Mouse (Mus musculus) CH12.LX (cell line): ENCODE measurements around the gene Tnfrsf21.

Source experiments
- CTCF ChIP-seq, 2 experiments: IDR thresholded peaks in 1 of 2; conservative IDR thresholded peaks in 1 of 2; 2 replicates each; pipeline ENCODE4 v1.5.1; 2011 to 2012; ENCODE audit warnings: low read depth in 2 of 2, low read length in 2 of 2, improper control_type of control experiment in 1 of 2, inconsistent platforms in 1 of 2, mild to moderate bottlenecking in 1 of 2, moderate library complexity in 1 of 2
- KAT2A ChIP-seq: IDR thresholded peaks from 2 replicates; pipeline ENCODE4 v1.6.1; 2012; ENCODE audit warnings: low read length, improper control_type of control experiment, inconsistent platforms; ENCODE audit not compliant: insufficient replicate concordance
- POLR2AphosphoS2 ChIP-seq: IDR thresholded peaks from 2 replicates; pipeline ENCODE4 v1.6.1; 2011; ENCODE audit warnings: low read depth, low read length, improper control_type of control experiment
- TCF12 ChIP-seq: IDR thresholded peaks from 2 replicates; pipeline ENCODE4 v1.6.1; 2014; ENCODE audit warnings: low read depth, mild to moderate bottlenecking, inconsistent platforms, low read length, improper control_type of control experiment

GRCm38 (mm10) chr17:42978345-42978744, 38.0 kb upstream of the Tnfrsf21 start:
- no peak for TF ChIP-seq CTCF (conservative IDR thresholded peaks at IDR 0.05 in 1 of 2, IDR thresholded peaks at IDR 0.05 in 1 of 2; ENCODE audit: low read depth in 2 of 2, low read length in 2 of 2)
- no peak for TF ChIP-seq TCF12
- no peak for TF ChIP-seq POLR2AphosphoS2
- no peak for TF ChIP-seq KAT2A
